Mouse (Mus musculus) heart, postnatal 0 days (tissue): ENCODE data around the gene Ubb. TPM values are rescaled to one million over a fixed set of nuclear protein-coding genes. Genes with fewer than 3 reads are reported as not detected.

Experiments used
- ATAC-seq: fragments of 200-750 bp; cut with Nextera tagmentation; 2 replicates; pipeline ENCODE4 v1.8.0; 2017; ENCODE audit warnings: low read depth, moderate number of reproducible peaks, moderate library complexity; ENCODE audit not compliant: insufficient read depth
- DNase-seq: peaks from one replicate; pipeline ENCODE4 v3.0.0-alpha.2; 2016; ENCODE audit warnings: low spot score
- H3K27ac ChIP-seq: fragments of 300-500 bp; sonication (generic); 2 replicates; pipeline ENCODE4 v1.5.1; 2014; ENCODE audit warnings: low read depth, mild to moderate bottlenecking
- H3K27me3 ChIP-seq: fragments of 300-500 bp; sonication (generic); 2 replicates; pipeline ENCODE4 v1.6.1; 2014; ENCODE audit warnings: low read length, mixed read lengths; ENCODE audit not compliant: control insufficient read depth, insufficient read depth
- H3K36me3 ChIP-seq: fragments of 300-500 bp; sonication (generic); replicated peaks from 2 replicates; pipeline ENCODE4 v1.6.1; 2014; ENCODE audit warnings: low read length, mixed read lengths; ENCODE audit not compliant: control insufficient read depth, insufficient read depth
- H3K4me1 ChIP-seq: fragments of 300-500 bp; sonication (generic); 2 replicates; pipeline ENCODE4 v1.6.1; 2014; ENCODE audit warnings: antibody characterized with exemption; ENCODE audit not compliant: control insufficient read depth, insufficient read depth
- H3K4me2 ChIP-seq: fragments of 300-500 bp; sonication (generic); 2 replicates; pipeline ENCODE4 v1.6.1; 2014; ENCODE audit warnings: low read depth, mild to moderate bottlenecking, low read length, moderate library complexity
- H3K4me3 ChIP-seq: fragments of 300-500 bp; sonication (generic); 2 replicates; pipeline ENCODE4 v1.5.1; 2014; ENCODE audit warnings: low read depth, low read length
- H3K9ac ChIP-seq: fragments of 300-500 bp; sonication (generic); replicated peaks from 2 replicates; pipeline ENCODE4 v1.6.1; 2014; ENCODE audit warnings: low read depth, low read length, mixed read lengths
- H3K9me3 ChIP-seq: fragments of 300-500 bp; sonication (generic); replicated peaks from 2 replicates; pipeline ENCODE4 v1.6.1; 2016; ENCODE audit warnings: low read length; ENCODE audit not compliant: control insufficient read depth
- CTCF ChIP-seq: IDR thresholded peaks from 2 replicates; pipeline ENCODE4 v1.5.1; 2016; ENCODE audit warnings: antibody characterized with exemption, control low read depth, low read depth
- EP300 ChIP-seq: IDR thresholded peaks from 2 replicates; pipeline ENCODE4 v1.6.1; 2016; ENCODE audit warnings: antibody characterized with exemption, low read depth
- WGBS: fragments of 180-500 bp; shearing (Covaris S2); extraction: QIAGEN DNeasy Blood & Tissue Kit; methylation state at CpG from one replicate; pipeline ENCODE4 v1.1.7; 2014; 5-methylcytosine and 5-hydroxymethylcytosine counted together
- polyA plus RNA-seq: library from polyadenylated mRNA; unstranded; fragments of >200 nt; fragmentation: Nextera tagmentation; extraction: Ambion mirVana; gene quantifications from 2 replicates; pipeline ENCODE4 v1.2.1, GENCODE M21; 2015
- total RNA-seq: library from RNA; depleted of rRNA; stranded (reverse); fragments of >200 nt; gene quantifications from 2 replicates; pipeline ENCODE4 v1.2.3, GENCODE M21; 2014; ENCODE audit warnings: low replicate concordance

Gene Ubb
- total and polyA plus RNA-seq, 2 experiments from 2014 or later: 704 to 1,871 TPM

- Histone ChIP-seq H3K9ac (no peak overlapping the region), H3K4me3 (0 out of 2 replicates have a peak overlapping the region, but pooled peaks have one; percentile 85), H3K36me3 (no peaks in the 10 kb centered on the region), H3K4me1 (peaks cover 9% of the 10 kb centered on the region; the same call in 1 of the 2 replicates), H3K27me3 (no peaks in the 10 kb centered on the region), H3K27ac (no peak overlapping the region), H3K9me3 (no peaks in the 10 kb centered on the region), H3K4me2 (peak overlapping the region; percentile 90; the same call in 1 of the 2 replicates)
- peak; percentile 10 for DNase-seq
- no peak for ATAC-seq
- WGBS: 50% methylated on average over 7 of the region's 7 CpGs
- no peak for TF ChIP-seq CTCF
- no peak for TF ChIP-seq EP300
Measured at GRCm38 (mm10) chr11:62537590-62537989, 13.4 kb upstream of the Ubb start.

GRCm38 (mm10) chr11:62538321-62539088 is 12.5 kb upstream of the Ubb start:
- Histone ChIP-seq H3K4me1 (peaks cover 9% of the 10 kb centered on the region; the same call in 1 of the 2 replicates), H3K27ac (peak overlapping the region; percentile 72), H3K9ac (peak overlapping the region; percentile 90), H3K9me3 (no peaks in the 10 kb centered on the region), H3K36me3 (no peaks in the 10 kb centered on the region), H3K4me2 (peak overlapping the region; percentile 90), H3K4me3 (peak overlapping the region; percentile 85), H3K27me3 (no peaks in the 10 kb centered on the region)
- peak; percentile 36 for DNase-seq
- under 1% methylated on average over 73 of the region's 73 CpGs for WGBS
- TF ChIP-seq EP300 (no peak), CTCF (no peak)
- peak; percentile 84 for ATAC-seq

- Histone ChIP-seq H3K27ac (peak within 1 kb of the TSS; percentile 72), H3K4me2 (peak within 1 kb of the TSS; percentile 90), H3K9ac (peak within 1 kb of the TSS; percentile 90), H3K36me3 (no peaks in the 10 kb centered on the region), H3K27me3 (no peaks in the 10 kb centered on the region), H3K9me3 (no peaks in the 10 kb centered on the region), H3K4me3 (peak within 1 kb of the TSS; percentile 85), H3K4me1 (peaks cover 9% of the 10 kb centered on the region; the same call in 1 of the 2 replicates)
- ATAC-seq (peak; percentile 80), DNase-seq (peak; percentile 24)
- 7% methylated on average over 55 of the region's 57 CpGs for WGBS
- no peak for TF ChIP-seq EP300
- TF ChIP-seq CTCF: no peak
Measured at GRCm38 (mm10) chr11:62539089-62539890, 11.7 kb upstream of the Ubb start, which contains the start of gene Cenpv. Gene Cenpv, minus strand, starts transcription at chr11:62539261.

- no peak overlapping the region for H3K27ac ChIP-seq
- H3K4me2 ChIP-seq: no peak overlapping the region
- H3K9me3 ChIP-seq: no peaks in the 10 kb centered on the region
- DNase-seq: no peak
- peaks cover 9% of the 10 kb centered on the region; the same call in 1 of the 2 replicates for H3K4me1 ChIP-seq
- ATAC-seq: no peak
- no peak overlapping the region for H3K4me3 ChIP-seq
- H3K9ac ChIP-seq: no peak overlapping the region
- 88% methylated on average over 7 of the region's 7 CpGs for WGBS
- no peaks in the 10 kb centered on the region for H3K27me3 ChIP-seq
- H3K36me3 ChIP-seq: no peaks in the 10 kb centered on the region
- no peak for TF ChIP-seq EP300
- no peak for TF ChIP-seq CTCF
Measured at GRCm38 (mm10) chr11:62540167-62540566, 10.8 kb upstream of the Ubb start.

GRCm38 (mm10) chr11:62540969-62541368 is 10.0 kb upstream of the Ubb start:
- Histone ChIP-seq H3K9ac (no peak overlapping the region), H3K27ac (no peak overlapping the region), H3K4me2 (no peak overlapping the region), H3K4me1 (peaks cover 9% of the 10 kb centered on the region; the same call in 1 of the 2 replicates), H3K4me3 (no peak overlapping the region), H3K27me3 (no peaks in the 10 kb centered on the region), H3K36me3 (no peaks in the 10 kb centered on the region), H3K9me3 (no peaks in the 10 kb centered on the region)
- TF ChIP-seq CTCF (no peak), EP300 (no peak)
- ATAC-seq (no peak), DNase-seq (no peak)
- WGBS: 56% methylated on average over 2 of the region's 2 CpGs
